Mouse (Mus musculus): ENCODE data around the gene Memo1.
"Not testable (repeated sequence)": the region's sequence is repeated elsewhere in the genome, so short reads cannot be mapped to it uniquely, and the experiment has no call there.

Gene Memo1

DNA sequence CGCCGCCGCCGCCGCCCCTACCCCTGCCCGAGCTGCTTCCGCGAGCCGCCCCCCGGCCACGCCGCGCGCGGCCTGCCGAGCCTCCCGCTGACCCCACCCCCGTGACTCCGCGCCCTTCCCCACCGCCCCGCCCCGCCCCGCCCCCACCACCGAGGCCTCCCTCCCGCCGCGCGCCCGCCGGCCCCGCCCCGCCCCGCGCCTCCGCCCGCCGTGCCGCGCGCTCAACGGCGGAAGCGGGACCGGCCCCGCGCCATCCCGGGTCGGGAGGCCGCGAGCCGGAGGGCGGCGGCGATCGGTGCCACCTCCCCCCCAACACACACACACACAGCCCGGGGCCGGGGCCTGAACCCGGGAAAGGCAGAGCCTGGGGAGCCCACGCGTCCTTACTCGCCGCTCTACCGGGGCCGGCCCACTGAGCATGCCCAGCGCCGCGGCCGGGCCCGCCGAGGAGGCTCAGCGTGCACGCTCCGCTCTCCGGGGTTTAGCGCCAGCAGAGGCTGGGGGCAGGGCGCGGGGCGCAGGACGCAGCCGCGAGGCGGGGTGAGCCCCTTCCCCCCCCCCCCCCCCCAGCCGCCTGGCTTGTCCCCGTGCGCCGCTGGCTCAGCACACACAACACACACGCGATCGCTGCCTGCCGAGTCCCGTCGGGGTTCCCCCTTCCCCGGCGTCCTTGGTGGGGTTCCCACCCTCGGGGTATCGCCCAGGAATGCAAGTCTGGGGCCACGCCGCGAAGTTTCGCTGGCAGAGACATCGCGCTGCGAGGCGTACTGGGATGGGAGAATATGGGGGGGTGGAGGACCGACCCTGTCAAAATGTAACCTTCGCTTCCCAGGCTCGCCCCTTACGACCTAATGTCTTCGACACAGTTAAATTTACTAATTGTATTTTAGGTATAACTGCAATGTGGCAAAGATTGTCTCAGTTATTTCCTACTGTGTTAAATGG, at the start of gene Memo1:
Gene Memo1, minus strand, starts transcription at position 496 of the 945 bp plus-strand sequence.
- DNase-seq (ENCODE audit: low spot score), result no peak

DNA sequence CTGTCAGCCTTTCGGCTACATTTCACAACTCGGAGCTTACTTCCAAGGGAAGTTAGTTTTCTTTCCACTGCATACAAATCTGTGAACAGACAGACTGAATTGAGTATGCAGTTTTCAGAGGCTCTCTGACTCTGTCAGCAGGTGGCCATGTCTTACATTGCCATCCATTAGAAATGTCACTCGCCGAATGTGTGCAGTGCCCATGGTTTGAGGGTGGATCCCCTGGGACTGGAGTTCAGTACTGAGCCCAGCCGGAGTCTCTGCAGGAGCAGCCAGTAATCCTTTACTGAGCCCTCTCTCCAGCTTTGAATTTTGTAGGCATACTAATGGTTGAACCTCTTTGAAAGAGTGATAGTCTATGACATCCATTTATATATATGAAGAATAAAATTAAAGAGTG, 45.8 kb upstream of the Memo1 start:
- no peak for DNase-seq (ENCODE audit: low spot score)

DNA sequence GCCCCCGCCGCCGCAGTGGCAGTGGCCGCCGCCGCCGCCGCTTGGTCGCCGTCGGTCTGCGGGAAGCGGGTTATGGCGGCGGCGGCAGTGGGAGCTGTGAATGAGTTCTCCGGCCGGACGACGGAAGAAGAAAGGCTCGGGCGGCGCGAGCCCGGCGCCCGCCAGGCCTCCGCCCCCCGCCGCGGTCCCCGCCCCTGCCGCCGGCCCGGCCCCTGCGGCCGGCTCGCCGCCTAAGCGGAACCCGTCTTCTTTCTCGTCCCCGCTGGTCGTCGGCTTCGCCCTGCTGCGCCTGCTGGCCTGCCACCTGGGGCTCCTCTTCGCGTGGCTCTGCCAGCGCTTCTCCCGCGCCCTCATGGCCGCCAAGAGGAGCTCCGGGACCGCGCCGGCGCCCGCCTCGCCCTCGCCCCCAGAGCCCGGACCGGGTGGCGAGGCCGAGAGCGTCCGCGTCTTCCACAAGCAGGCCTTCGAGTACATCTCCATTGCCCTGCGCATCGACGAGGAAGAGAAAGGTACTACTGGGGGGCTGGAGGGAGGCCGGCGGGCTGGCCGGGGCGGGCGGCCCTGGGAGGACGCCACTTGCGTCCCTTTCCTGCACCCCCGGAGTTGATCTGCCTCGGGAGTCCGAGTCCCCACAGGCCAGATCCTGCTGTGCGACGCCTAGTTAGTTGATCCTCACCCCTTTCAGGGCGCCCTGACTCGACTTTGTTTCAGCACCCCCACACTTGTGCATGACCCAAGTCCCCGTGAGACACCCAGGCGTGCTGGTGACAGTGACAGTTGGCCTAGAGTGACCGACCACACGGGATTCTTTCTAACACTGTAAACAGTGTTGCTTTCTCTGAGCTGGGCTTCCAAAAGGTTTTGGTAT, 43.9 kb upstream of the Memo1 start, which contains the start of gene Spast:
Gene Spast, plus strand, starts transcription at position 51 of the 868 bp plus-strand sequence.
- DNase-seq (ENCODE audit: low spot score), result peak; percentile 48

GRCm38 (mm10) chr17:74338225-74338931, 43.1 kb upstream of the Memo1 start:
- peak; percentile 94 for DNase-seq (ENCODE audit: low spot score)

DNA sequence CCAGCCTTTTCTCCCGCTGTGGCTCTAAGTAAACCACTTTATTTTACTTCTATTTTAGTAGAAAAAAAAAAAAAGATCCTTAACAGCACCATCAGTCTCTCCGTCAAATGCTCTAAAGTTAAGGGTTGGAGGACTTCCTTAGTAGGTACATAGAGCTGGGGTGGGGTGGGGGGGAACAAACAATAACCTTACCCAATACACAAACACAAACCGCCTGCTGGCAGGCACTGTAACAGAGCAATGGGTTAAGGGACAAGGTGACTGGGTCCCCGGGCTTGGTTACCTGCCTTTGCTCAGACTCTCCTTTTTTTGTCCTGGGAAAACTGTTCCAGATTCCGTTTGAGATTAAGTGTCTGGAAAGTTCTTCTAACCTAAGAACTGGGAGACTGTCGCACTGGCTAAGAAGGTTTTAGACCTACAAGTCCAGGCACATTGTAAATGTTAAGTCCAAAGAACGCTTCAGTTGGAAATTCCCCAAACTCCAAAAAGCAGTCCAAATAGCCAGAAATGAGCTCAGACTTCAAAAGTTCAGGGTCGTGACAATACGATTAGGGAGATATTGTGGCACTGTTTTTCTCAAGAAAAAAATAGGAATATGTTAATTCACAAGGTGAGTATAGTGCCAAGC, 35.8 kb upstream of the Memo1 start:
- no peak for DNase-seq (ENCODE audit: low spot score)

GRCm38 (mm10) chr17:74328146-74328545, 32.8 kb upstream of the Memo1 start:
- peak; percentile 80 for DNase-seq (ENCODE audit: low spot score)

GRCm38 (mm10) chr17:74327195-74327594, 31.9 kb upstream of the Memo1 start:
- DNase-seq (ENCODE audit: low spot score), result not testable (repeated sequence)

GRCm38 (mm10) chr17:74323844-74324243, 28.5 kb upstream of the Memo1 start, which contains the start of gene Dpy30:
Gene Dpy30 (minus strand): TSS chr17:74323944.
- DNase-seq (ENCODE audit: low spot score), result no peak

GRCm38 (mm10) chr17:74322400-74323054, 27.2 kb upstream of the Memo1 start:
- no peak for DNase-seq (ENCODE audit: low spot score)

DNA sequence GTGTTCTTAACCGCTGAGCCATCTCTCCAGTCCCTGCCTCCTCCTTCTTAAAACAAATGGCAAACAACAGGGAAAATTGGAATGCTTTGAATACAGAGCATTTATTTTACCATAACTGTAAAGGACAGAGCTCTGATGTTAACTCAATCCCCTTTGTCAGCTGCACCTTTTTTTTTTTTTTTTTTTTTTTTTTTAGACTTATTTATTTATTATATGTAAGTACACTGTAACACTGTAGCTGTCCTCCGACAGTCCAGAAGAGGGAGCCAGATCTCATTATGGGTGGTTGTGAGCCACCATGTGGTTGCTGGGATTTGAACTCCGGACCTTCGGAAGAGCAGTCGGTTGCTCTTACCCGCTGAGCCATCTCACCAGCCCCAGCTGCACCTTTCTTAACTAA, 23.4 kb upstream of the Memo1 start:
- DNase-seq (ENCODE audit: low spot score), result no peak

DNA sequence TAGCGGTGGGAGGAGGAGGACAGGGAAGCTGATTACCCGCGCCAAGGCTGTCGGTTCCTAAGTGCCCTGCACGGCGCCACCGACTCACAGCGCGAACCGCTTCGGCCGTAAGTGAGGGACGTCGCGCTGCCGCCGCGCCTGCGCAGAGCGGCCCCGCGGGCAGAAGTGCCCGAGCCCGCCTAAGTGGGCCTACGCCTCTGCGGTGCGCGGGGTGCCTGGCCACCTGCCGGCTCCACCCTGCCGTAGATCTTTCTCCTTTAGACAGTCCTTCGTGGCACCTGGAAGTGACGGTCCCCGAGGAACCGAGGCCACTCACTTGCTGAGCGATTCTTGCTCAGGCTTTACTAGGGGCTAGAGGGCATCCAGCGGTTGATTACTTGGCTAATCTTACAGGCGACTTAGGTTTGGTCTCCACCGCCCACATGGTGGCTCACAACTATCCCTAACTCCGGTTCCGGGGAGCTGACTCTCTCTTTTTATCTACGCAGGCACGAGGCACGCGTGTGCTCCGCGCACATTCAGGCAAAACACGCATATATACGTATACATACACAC, 21.1 kb upstream of the Memo1 start:
- DNase-seq (ENCODE audit: low spot score), result peak; percentile 84

DNA sequence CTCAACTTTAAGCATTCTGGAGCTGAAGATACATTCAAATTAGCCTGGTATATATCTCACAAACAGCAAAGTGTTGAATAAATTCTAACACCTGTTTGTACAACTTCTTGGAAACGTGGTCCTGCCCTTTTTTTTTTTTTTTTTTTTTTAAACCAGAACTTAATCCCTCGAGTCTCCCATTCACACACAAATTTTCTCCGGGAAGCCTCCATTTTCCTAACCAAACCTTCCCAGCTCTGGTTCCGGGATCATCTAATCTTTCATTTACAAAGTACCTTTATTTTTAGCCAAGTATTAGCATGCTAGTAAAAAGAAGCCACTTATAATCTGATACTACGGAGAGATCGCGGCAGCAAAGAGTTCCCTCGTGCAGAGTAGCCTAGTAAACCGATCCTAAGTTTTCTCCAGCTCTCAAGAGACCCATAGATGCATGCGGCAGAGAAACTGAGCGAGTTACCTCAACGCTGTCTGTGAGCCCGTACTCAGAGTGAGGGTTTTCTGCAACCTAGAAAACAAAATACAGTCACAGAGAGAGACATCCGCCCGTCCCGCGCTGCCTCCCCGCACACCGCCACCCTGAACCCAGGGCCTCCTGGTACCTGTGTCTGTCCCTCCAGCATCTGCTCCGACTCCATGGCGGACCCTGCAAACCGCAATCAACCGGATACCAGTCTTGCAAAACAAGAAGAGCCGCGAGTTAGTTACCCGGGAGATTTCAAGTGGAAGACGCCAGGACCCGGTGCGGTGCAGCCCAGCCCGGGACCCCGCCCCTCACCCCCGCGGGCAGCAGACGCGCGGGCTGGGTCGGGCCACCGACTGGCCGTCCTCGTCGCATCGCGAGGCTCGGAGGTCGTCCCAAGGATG, 20.4 kb upstream of the Memo1 start:
- DNase-seq (ENCODE audit: low spot score), result peak; percentile 42

DNA sequence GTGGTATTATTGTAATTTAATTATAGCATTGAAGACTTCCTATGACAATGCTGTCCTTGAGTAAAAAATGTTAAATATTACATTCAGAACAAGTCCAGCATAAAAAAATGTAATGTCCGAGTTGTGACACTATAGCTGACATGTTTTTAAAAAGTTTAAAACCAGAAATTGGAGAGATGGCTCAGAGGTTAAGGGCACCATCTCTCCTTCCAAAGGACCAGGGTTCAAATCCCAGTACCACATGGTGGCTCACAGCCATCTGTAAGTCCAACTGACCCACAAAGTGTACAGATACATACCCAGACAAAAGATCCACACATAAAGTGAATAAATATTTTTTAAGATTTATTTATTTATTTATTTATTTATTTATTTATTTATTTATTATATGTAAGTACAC, 10.7 kb upstream of the Memo1 start:
- DNase-seq (ENCODE audit: low spot score), result no peak

- no peak for DNase-seq (ENCODE audit: low spot score)
Observed at GRCm38 (mm10) chr17:74305616-74306015, 10.3 kb upstream of the Memo1 start.

- DNase-seq (ENCODE audit: low spot score), result peak; percentile 58
Observed at GRCm38 (mm10) chr17:74304060-74304459, 8.7 kb upstream of the Memo1 start.

- DNase-seq (ENCODE audit: low spot score), result no peak
Observed at GRCm38 (mm10) chr17:74300089-74300488, 4.8 kb upstream of the Memo1 start.

- not testable (repeated sequence) for DNase-seq (ENCODE audit: low spot score)
Observed at GRCm38 (mm10) chr17:74296991-74297390, 1.7 kb upstream of the Memo1 start.

GRCm38 (mm10) chr17:74296076-74296823, 929 bp upstream of the Memo1 start:
- DNase-seq (ENCODE audit: low spot score), result peak; percentile 67
